Mouse (Mus musculus) T-helper 17 cell (primary cell): ENCODE data around the gene Gm20388.

Experiments
- in situ Hi-C, 2 experiments: fragments of 300-600 bp; cut with MboI, MseI; formaldehyde crosslinking; loops; 1 replicate in 1 of 2; 2 replicates in 1 of 2; pipeline ENCODE4 v1.15.1; 2025; ENCODE audit warnings: high pct_unique_total_duplicates in 2 of 2

The Gm20388 gene

DNA sequence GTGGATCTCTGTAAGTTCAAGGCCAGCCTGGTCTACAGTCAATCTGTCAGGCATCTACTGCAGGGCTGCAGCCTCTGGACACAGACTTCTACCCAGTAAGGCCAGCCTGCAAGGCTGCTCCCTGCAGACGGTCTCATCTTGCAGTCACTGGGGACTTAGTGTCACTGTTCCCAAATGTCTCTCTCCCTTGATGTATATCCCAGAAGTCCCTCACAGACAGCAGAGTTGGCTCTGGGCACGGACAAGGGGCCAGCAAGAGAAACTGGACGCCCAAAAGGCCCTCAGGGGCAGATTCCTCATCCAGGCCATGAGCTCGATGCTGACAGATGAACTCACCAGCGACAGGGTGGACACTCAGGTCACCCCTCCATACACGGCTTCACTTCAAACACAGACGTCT, 1661.5 kb downstream of the Gm20388 start:
- in situ Hi-C loops, result no loop called here

- in situ Hi-C loops, result no loop called here
These were observed 1662.6 kb downstream of the Gm20388 start for GRCm38 (mm10) chr8:121573275-121573674.

- in situ Hi-C loops, result loop anchor here (5.0 to 25.0 kb wide), 9 partner anchors 337 to 1987 kb away; partner anchors contain the start of genes Cdt1 (in 1 of the 2), Cox4i1 (in 1 of the 2), Cyba (in 1 of the 2) and Emc8 (in 1 of the 2)
These were observed 1665.0 kb downstream of the Gm20388 start for GRCm38 (mm10) chr8:121575661-121576060.

DNA sequence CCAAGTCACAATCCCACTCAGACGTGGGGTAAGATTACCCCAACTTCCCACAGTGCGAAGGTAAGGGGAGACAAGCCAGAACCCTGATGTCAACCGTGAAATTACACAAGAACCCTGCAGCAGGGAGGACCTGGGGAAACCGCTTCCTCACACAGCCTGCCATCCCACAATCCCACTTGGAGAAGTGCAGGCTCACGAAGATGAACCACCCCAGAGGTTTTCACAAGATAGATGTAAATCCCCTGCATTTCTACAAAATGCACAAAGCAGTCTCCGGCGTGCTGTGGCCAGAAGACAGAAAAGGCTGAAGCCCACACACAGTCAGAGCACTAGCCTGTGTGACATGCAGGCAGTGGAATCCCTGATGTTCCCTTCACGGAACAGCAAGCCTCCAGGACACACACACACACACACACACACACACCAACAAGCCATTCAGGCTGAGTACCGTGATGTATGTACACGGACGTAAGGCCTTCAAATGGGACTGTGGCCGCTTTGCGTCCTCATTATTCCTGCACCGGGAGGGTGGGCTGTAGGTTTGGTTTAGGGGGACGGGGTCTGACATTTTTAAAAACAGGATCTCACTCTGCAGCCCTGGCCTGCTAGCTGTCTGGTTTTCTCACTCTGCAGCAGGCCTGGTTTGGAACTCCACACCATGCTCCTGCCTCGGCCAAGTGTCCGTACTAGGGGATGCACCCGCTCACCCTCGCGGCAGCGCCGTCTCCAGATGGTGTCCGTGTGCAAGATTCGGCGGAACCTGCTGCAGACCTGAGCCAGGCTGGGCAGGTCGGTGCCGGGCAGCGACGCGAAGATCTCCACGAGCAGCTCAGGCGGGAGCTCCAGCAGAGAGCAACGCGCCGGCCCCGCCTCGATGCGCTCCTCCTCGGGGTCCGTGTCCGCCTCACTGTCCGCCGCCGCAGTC, 1667.4 kb downstream of the Gm20388 start:
- in situ Hi-C loops, result loop anchor here (5.0 to 25.0 kb wide), 9 partner anchors 334 to 1984 kb away; partner anchors contain the start of genes Cdt1 (in 1 of the 2), Cox4i1 (in 1 of the 2), Cyba (in 1 of the 2) and Emc8 (in 1 of the 2)

GRCm38 (mm10) chr8:121578676-121579451, 1668.2 kb downstream of the Gm20388 start, which contains the start of gene Fbxo31:
Gene Fbxo31, minus strand, starts transcription at chr8:121578806.
- in situ Hi-C loops, result loop anchor here (5.0 to 25.0 kb wide), 9 partner anchors 333 to 1983 kb away; partner anchors contain the start of genes Cdt1 (in 1 of the 2), Cox4i1 (in 1 of the 2), Cyba (in 1 of the 2) and Emc8 (in 1 of the 2)

- in situ Hi-C loops, result loop anchor here (10.0 to 25.0 kb wide), 9 partner anchors 332 to 1982 kb away; partner anchors contain the start of genes Mvd (in 2 of the 2), Cdt1 (in 1 of the 2), Cox4i1 (in 1 of the 2) and Cyba (in 1 of the 2)
These were observed 1669.8 kb downstream of the Gm20388 start for GRCm38 (mm10) chr8:121580465-121580864.

- in situ Hi-C loops, result loop anchor here (10.0 to 25.0 kb wide), 9 partner anchors 329 to 1979 kb away; partner anchors contain the start of genes Mvd (in 2 of the 2), Cdt1 (in 1 of the 2), Cox4i1 (in 1 of the 2) and Cyba (in 1 of the 2)
These were observed 1673.0 kb downstream of the Gm20388 start for GRCm38 (mm10) chr8:121583653-121584052.

DNA sequence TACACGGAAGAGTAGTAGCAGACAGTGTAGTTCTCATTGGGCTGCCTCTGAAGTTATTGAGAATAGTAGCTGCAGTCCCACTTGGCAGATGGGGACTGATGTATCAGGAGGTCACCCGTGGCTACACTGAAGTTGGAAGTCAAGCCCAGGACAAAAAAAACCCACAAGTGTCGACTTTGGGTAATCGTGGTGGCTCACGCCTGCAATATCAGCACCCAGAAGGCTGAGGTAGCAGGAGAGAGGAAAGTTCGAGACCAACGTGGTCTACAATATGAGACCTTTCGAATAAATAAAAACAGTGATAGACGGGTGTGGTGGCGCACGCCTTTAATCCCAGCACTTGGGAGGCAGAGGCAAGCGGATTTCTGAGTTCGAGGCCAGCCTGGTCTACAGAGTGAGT, 1674.1 kb downstream of the Gm20388 start:
- in situ Hi-C loops, result loop anchor here (10.0 to 25.0 kb wide), 9 partner anchors 328 to 1978 kb away; partner anchors contain the start of genes Mvd (in 2 of the 2), Cdt1 (in 1 of the 2), Cox4i1 (in 1 of the 2) and Cyba (in 1 of the 2)

DNA sequence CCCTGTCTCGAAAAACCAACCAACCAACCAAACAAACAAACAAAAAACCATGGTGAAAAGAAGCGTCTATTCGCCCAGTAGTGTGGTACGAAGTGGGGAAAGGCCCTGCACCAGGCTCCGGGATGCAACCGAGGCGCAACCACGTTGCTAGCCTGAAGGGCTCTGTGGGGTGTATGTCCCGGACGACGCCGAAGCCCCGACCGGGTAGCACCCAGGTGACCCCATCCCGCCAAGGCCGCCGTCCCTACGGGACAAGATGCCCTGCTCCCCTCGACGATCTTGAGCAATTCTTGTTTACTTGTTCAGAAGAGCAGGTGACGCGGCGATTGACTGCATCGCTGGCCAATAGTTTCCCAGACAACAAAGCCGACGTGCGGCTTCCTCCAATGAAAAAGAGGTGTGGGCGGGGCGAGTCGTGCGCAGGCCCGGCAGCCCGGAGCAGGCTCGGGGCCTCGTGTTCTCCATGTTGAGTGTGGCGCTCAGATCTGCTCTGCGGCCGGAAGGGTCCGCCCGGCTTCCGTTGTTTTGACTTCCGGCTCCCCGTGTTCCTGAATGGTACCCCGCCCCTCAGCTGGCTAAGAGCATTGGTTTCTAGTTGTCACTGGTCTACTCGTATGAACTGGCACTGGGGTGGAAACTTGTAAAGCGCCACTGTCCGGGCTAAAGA, 1674.7 kb downstream of the Gm20388 start:
- in situ Hi-C loops, result loop anchor here (10.0 to 25.0 kb wide), 9 partner anchors 327 to 1977 kb away; partner anchors contain the start of genes Mvd (in 2 of the 2), Cdt1 (in 1 of the 2), Cox4i1 (in 1 of the 2) and Cyba (in 1 of the 2)

DNA sequence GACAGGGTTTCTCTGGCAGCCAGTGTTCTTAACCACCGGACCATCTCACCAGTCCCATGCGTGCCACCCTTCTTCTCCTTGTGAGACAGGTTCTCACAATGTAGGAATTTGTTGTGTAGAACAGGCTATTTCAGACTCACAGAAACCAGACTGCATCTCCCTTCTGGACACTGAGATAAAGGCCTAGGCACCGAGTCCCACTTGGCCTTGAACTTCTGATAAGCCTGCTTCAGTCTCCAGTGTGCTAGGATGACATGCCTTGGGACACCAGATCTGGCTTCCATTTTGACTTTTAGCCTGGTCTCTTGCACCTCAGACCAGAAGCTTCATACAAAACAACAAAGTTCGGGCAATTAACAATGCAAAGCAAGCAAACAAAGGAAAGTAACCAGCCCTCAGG, 1678.1 kb downstream of the Gm20388 start:
- in situ Hi-C loops, result loop anchor here (10.0 to 25.0 kb wide), 9 partner anchors 324 to 1974 kb away; partner anchors contain the start of genes Mvd (in 2 of the 2), Cdt1 (in 1 of the 2), Cox4i1 (in 1 of the 2) and Cyba (in 1 of the 2)

DNA sequence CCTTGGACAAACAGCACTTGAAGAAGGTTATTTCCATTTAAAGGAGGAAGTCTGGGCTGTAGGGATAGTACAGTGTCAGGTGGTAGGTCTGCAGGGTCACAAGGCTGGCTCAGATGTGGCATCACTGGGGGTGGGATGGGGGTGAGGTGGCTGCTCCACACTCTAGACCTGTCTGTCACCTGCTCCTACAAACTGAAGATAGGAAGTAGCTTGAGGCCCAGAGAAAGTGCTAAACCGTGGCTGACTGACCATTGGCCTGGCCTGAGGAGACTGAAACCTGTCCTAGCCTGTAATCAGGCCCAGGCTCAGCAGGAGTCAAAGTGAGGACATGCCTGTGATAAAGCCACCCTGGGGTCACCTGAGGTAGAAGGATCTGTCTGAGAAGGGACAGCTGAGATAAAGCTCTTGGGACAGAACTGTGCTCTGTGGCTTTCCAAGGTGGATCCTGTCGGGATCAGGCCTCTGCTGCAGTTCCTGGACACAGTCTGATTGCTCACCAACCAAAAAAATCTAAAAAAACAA, 1678.6 kb downstream of the Gm20388 start:
- in situ Hi-C loops, result loop anchor here (10.0 to 25.0 kb wide), 9 partner anchors 323 to 1973 kb away; partner anchors contain the start of genes Mvd (in 2 of the 2), Cdt1 (in 1 of the 2), Cox4i1 (in 1 of the 2) and Cyba (in 1 of the 2)

DNA sequence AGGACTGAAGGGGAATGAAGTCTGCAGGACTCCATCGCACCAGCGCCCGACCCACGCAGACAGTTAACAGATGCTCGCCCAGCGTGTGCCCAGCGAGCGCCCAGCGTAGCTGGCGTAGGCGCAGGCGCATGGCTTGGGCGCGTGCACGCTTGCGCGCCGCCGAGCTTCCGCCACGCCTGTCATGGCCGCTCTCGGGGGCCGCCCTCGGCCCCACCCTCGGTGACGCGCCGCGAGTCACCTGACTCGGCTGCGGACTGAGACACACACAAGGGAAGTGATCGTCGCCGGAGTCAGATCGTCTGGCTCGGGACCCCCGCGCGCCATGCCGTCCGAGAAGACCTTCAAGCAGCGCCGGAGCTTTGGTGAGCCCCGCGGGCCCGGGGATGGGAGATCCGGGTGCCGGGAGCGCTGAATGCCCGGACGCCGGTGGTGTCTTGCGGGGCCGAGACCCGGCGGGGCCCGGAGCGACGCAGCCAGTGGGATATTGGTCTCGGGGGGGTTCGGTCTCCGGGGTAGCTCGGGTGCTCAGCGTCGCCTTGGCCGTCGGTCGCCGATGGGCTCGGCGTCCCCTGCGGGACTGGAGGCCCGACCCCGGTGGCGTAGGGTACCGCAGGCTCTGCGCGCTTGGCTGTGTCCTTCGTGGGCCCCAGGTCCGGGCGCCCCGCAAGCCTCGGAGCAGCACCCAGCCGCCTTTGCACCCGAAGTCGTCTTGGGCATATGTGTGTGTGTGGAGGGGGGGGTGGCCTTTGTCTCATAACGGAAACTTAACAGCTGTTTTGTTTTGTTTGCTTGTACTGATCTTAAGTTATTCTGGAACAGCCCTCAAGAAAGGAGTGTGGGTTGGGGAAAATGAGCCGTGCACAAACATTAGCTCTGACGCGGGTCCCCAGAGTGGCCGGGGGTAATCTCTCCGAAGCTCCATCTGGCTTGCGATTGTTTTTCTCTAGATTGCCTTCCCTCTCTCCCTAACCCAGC, 1679.8 kb downstream of the Gm20388 start, which contains the start of gene Map1lc3b:
Gene Map1lc3b (plus strand): TSS at position 159 of the 975 bp plus-strand sequence.
- in situ Hi-C loops, result loop anchor here (5.0 to 25.0 kb wide), 9 partner anchors 38 to 1972 kb away; partner anchors contain the start of genes Cdt1 (in 1 of the 2), Cox4i1 (in 1 of the 2), Cyba (in 1 of the 2) and Emc8 (in 1 of the 2)

- in situ Hi-C loops, result loop anchor here (5.0 to 25.0 kb wide), 9 partner anchors 39 to 1971 kb away; partner anchors contain the start of genes Cdt1 (in 1 of the 2), Cox4i1 (in 1 of the 2), Cyba (in 1 of the 2) and Emc8 (in 1 of the 2)
These were observed 1680.8 kb downstream of the Gm20388 start for GRCm38 (mm10) chr8:121591178-121592066.

DNA sequence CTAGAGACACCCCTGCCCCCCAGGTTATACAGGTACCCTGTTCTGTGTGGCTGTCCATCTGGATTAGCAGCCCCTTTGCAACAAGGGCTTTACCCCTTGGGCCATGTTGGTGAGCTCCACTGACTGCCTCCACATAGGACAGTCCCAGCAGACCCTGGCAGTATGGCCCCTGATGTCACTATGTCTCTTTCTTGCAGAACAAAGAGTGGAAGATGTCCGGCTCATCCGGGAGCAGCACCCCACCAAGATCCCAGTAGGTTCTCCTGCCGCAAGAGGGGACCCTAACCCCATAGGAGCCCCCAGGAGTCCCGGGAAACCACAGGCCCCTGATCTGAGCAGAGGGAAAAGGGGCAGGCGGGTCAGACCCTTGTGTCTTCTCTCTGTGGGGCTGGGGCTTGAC, 1682.7 kb downstream of the Gm20388 start:
- in situ Hi-C loops, result loop anchor here (5.0 to 25.0 kb wide), 9 partner anchors 41 to 1969 kb away; partner anchors contain the start of genes Cdt1 (in 1 of the 2), Cox4i1 (in 1 of the 2), Cyba (in 1 of the 2) and Emc8 (in 1 of the 2)

GRCm38 (mm10) chr8:121593983-121594382, 1683.3 kb downstream of the Gm20388 start:
- in situ Hi-C loops, result loop anchor here (5.0 to 25.0 kb wide), 9 partner anchors 42 to 1968 kb away; partner anchors contain the start of genes Cdt1 (in 1 of the 2), Cox4i1 (in 1 of the 2), Cyba (in 1 of the 2) and Emc8 (in 1 of the 2)

GRCm38 (mm10) chr8:121597492-121597891, 1686.9 kb downstream of the Gm20388 start:
- in situ Hi-C loops, result loop anchor here (25.0 kb wide), 8 partner anchors 315 to 1965 kb away; partner anchors contain the start of genes Cdt1 (in 1 of the 2), Cox4i1 (in 1 of the 2), Cyba (in 1 of the 2) and Emc8 (in 1 of the 2)
